Mouse (Mus musculus) CH12F3 (cell line): ENCODE data around the gene Gm20509.
"Not testable (repeated sequence)": the region's sequence is repeated elsewhere in the genome, so short reads cannot be mapped to it uniquely, and the experiment has no call there.

Source experiments
- in situ Hi-C: fragments of 300-500 bp; cut with MboI; formaldehyde crosslinking; loops from 2 replicates; pipeline ENCODE4 v1.14.3; 2020; ENCODE audit warnings: low sequenced_read_pairs

Gene Gm20509

GRCm38 (mm10) chr9:73094580-73094979 lies 7.7 kb upstream of the Gm20509 start:
- in situ Hi-C loops, result loop anchor here (10.0 kb wide), 2 partner anchors 50 to 130 kb away; partner anchors contain the start of genes Pigb and Rab27a

- in situ Hi-C loops, result loop anchor here (10.0 kb wide), 2 partner anchors 53 to 133 kb away; partner anchors contain the start of genes Pigb and Rab27a
Observed at GRCm38 (mm10) chr9:73097898-73098297, 4.4 kb upstream of the Gm20509 start.

GRCm38 (mm10) chr9:73101536-73101935 lies 734 bp upstream of the Gm20509 start, which contains the start of gene Khdc3:
TSS of gene Khdc3 (plus strand) at chr9:73101836.
- in situ Hi-C loops, result no loop called here

GRCm38 (mm10) chr9:73103159-73103879 lies 1.0 kb downstream of the Gm20509 start:
- in situ Hi-C loops, result no loop called here

GRCm38 (mm10) chr9:73103880-73104198 lies 1.6 kb downstream of the Gm20509 start:
- in situ Hi-C loops, result no loop called here

- in situ Hi-C loops, result no loop called here
Observed at GRCm38 (mm10) chr9:73105141-73105540, 2.9 kb downstream of the Gm20509 start.

- in situ Hi-C loops, result no loop called here
Observed at GRCm38 (mm10) chr9:73105771-73106170, 3.5 kb downstream of the Gm20509 start.

GRCm38 (mm10) chr9:73112919-73113906 lies 10.9 kb downstream of the Gm20509 start, which contains the start of gene Rsl24d1:
TSS of gene Rsl24d1 (plus strand) at chr9:73113426.
- in situ Hi-C loops, result no loop called here

- in situ Hi-C loops, result not testable (repeated sequence)
Observed at GRCm38 (mm10) chr9:73116704-73117103, 14.4 kb downstream of the Gm20509 start.

GRCm38 (mm10) chr9:73118012-73118411 lies 15.7 kb downstream of the Gm20509 start:
- in situ Hi-C loops, result no loop called here

GRCm38 (mm10) chr9:73121735-73122134 lies 19.5 kb downstream of the Gm20509 start:
- in situ Hi-C loops, result no loop called here

GRCm38 (mm10) chr9:73125043-73125570 lies 22.8 kb downstream of the Gm20509 start:
- in situ Hi-C loops, result no loop called here

- in situ Hi-C loops, result no loop called here
Observed at GRCm38 (mm10) chr9:73127457-73127856, 25.2 kb downstream of the Gm20509 start.

GRCm38 (mm10) chr9:73129875-73130274 lies 27.6 kb downstream of the Gm20509 start:
- in situ Hi-C loops, result no loop called here

GRCm38 (mm10) chr9:73130529-73130928 lies 28.3 kb downstream of the Gm20509 start:
- in situ Hi-C loops, result no loop called here

- in situ Hi-C loops, result no loop called here
Observed at GRCm38 (mm10) chr9:73137341-73137886, 35.1 kb downstream of the Gm20509 start.

- in situ Hi-C loops, result loop anchor here (25.0 kb wide), 1 partner anchor 833 kb away; no protein-coding TSS in a partner anchor
Observed at GRCm38 (mm10) chr9:73154347-73154746, 52.1 kb downstream of the Gm20509 start.

- in situ Hi-C loops, result loop anchor here (25.0 kb wide), 1 partner anchor 829 kb away; no protein-coding TSS in a partner anchor
Observed at GRCm38 (mm10) chr9:73157968-73158367, 55.7 kb downstream of the Gm20509 start.

GRCm38 (mm10) chr9:73159265-73159664 lies 57.0 kb downstream of the Gm20509 start:
- in situ Hi-C loops, result loop anchor here (25.0 kb wide), 1 partner anchor 828 kb away; no protein-coding TSS in a partner anchor

GRCm38 (mm10) chr9:73162571-73163333 lies 60.5 kb downstream of the Gm20509 start:
- in situ Hi-C loops, result loop anchor here (25.0 kb wide), 1 partner anchor 825 kb away; no protein-coding TSS in a partner anchor
